Mouse (Mus musculus): ENCODE data around the gene Polr2c. TPM values are rescaled to one million over a fixed set of nuclear protein-coding genes. Genes with fewer than 3 reads are reported as not detected.

Polr2c gene
- polyA plus RNA-seq, 1 experiment: 98.3 TPM

- DNase-seq (ENCODE audit: low read depth): peak; percentile 97
- TF ChIP-seq CTCF (IDR thresholded peaks at IDR 0.05; ENCODE audit: borderline replicate concordance, extremely low read depth, insufficient read depth, insufficient read length): no peak
- TF ChIP-seq POLR2A (IDR thresholded peaks at IDR 0.05; ENCODE audit: borderline replicate concordance, extremely low read depth, insufficient read depth, insufficient read length, poor library complexity, severe bottlenecking): peak; percentile 28; the same call in 1 of the 2 replicates
Observed at GRCm38 (mm10) chr8:94871108-94871894, 14.1 kb downstream of the Polr2c start.

DNA sequence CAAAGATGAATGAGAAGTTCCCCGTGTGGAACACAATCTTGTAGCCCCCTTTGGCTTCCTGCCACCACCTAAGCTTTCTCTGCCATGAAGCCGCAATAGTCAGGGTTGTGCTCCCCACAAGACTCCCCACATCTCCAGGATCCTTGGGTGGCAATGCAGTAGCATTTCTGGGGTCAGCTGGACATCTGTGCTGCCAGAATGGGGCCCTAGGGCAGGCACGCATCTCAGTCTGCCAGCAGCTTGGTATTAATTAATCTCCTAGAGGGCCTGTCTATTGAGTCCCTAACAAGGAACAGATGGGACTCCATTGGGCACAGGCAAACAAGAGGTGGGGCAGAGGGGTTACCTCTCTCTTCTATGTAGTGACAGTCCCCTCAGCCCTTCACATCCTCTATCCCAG lies 14.9 kb downstream of the Polr2c start:
- DNase-seq (ENCODE audit: low read depth): peak; percentile 80
- TF ChIP-seq POLR2A (IDR thresholded peaks at IDR 0.05; ENCODE audit: borderline replicate concordance, extremely low read depth, insufficient read depth, insufficient read length, poor library complexity, severe bottlenecking) (no peak), CTCF (IDR thresholded peaks at IDR 0.05; ENCODE audit: borderline replicate concordance, extremely low read depth, insufficient read depth, insufficient read length) (no peak)

GRCm38 (mm10) chr8:94872576-94872975 lies 15.3 kb downstream of the Polr2c start:
- DNase-seq (ENCODE audit: low read depth): no peak
- no peak for TF ChIP-seq CTCF (IDR thresholded peaks at IDR 0.05; ENCODE audit: borderline replicate concordance, extremely low read depth, insufficient read depth, insufficient read length)
- TF ChIP-seq POLR2A (IDR thresholded peaks at IDR 0.05; ENCODE audit: borderline replicate concordance, extremely low read depth, insufficient read depth, insufficient read length, poor library complexity, severe bottlenecking): no peak

- TF ChIP-seq CTCF (IDR thresholded peaks at IDR 0.05; ENCODE audit: borderline replicate concordance, extremely low read depth, insufficient read depth, insufficient read length) (peak; percentile 91), POLR2A (IDR thresholded peaks at IDR 0.05; ENCODE audit: borderline replicate concordance, extremely low read depth, insufficient read depth, insufficient read length, poor library complexity, severe bottlenecking) (no peak)
- DNase-seq (ENCODE audit: low read depth): peak; percentile 71
Observed at GRCm38 (mm10) chr8:94874358-94874757, 17.1 kb downstream of the Polr2c start.

DNA sequence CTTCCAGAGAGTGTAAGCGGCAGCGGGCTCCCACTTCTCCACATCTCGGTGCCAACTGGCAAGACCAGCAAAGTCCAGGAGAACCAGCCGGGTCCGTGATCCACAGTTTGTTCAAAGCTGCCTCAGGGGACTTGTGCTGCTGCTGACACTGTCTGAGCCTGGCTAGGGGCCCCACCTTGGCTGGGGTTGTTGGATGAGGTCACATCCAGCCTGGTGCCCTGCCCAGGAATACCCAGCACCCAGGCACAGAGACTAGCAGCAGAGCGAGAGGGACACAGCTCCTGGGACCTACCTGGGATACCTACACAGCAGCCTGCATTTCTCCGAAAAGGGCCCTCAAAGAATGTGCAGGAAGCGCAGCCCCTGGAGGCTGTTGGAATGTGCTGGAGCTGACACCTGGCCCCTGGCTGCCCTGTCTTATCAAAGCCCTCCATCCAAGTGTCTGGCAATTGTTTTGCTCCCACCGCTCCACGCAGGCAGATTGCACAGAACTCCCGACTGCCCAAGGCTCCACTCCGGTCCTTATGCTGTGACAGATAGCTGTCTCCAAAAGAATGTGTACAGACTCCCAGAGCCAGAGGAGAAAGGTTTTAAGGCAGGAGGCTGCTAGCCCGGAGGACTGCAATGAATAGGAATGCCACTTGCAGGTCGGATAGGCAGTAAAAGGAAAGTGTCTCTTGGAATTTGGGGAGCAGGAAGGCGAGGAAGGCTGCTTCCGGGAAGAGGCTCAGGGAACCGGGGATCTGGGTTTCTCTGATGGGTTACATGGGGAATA lies 18.0 kb downstream of the Polr2c start:
- peak; percentile 46 for DNase-seq (ENCODE audit: low read depth)
- TF ChIP-seq POLR2A (IDR thresholded peaks at IDR 0.05; ENCODE audit: borderline replicate concordance, extremely low read depth, insufficient read depth, insufficient read length, poor library complexity, severe bottlenecking) (no peak), CTCF (IDR thresholded peaks at IDR 0.05; ENCODE audit: borderline replicate concordance, extremely low read depth, insufficient read depth, insufficient read length) (no peak)

GRCm38 (mm10) chr8:94875871-94876150 lies 18.6 kb downstream of the Polr2c start:
- no peak for DNase-seq (ENCODE audit: low read depth)
- TF ChIP-seq CTCF (IDR thresholded peaks at IDR 0.05; ENCODE audit: borderline replicate concordance, extremely low read depth, insufficient read depth, insufficient read length): no peak
- TF ChIP-seq POLR2A (IDR thresholded peaks at IDR 0.05; ENCODE audit: borderline replicate concordance, extremely low read depth, insufficient read depth, insufficient read length, poor library complexity, severe bottlenecking): no peak

GRCm38 (mm10) chr8:94876197-94876730 lies 19.0 kb downstream of the Polr2c start, which contains the start of gene Dok4:
Gene Dok4, minus strand, starts transcription at chr8:94876330.
- TF ChIP-seq CTCF (IDR thresholded peaks at IDR 0.05; ENCODE audit: borderline replicate concordance, extremely low read depth, insufficient read depth, insufficient read length) (no peak), POLR2A (IDR thresholded peaks at IDR 0.05; ENCODE audit: borderline replicate concordance, extremely low read depth, insufficient read depth, insufficient read length, poor library complexity, severe bottlenecking) (no peak)
- DNase-seq (ENCODE audit: low read depth): peak; percentile 88

GRCm38 (mm10) chr8:94876820-94877219 lies 19.6 kb downstream of the Polr2c start:
- no peak for DNase-seq (ENCODE audit: low read depth)
- TF ChIP-seq CTCF (IDR thresholded peaks at IDR 0.05; ENCODE audit: borderline replicate concordance, extremely low read depth, insufficient read depth, insufficient read length): no peak

- TF ChIP-seq CTCF (IDR thresholded peaks at IDR 0.05; ENCODE audit: borderline replicate concordance, extremely low read depth, insufficient read depth, insufficient read length) (no peak), POLR2A (IDR thresholded peaks at IDR 0.05; ENCODE audit: borderline replicate concordance, extremely low read depth, insufficient read depth, insufficient read length, poor library complexity, severe bottlenecking) (no peak)
- no peak for DNase-seq (ENCODE audit: low read depth)
Observed at GRCm38 (mm10) chr8:94880742-94881141, 23.5 kb downstream of the Polr2c start.

- TF ChIP-seq CTCF (IDR thresholded peaks at IDR 0.05; ENCODE audit: borderline replicate concordance, extremely low read depth, insufficient read depth, insufficient read length): no peak
- TF ChIP-seq POLR2A (IDR thresholded peaks at IDR 0.05; ENCODE audit: borderline replicate concordance, extremely low read depth, insufficient read depth, insufficient read length, poor library complexity, severe bottlenecking): no peak
- no peak for DNase-seq (ENCODE audit: low read depth)
Observed at GRCm38 (mm10) chr8:94888383-94889036, 31.3 kb downstream of the Polr2c start.

- no peak for DNase-seq (ENCODE audit: low read depth)
- no peak for TF ChIP-seq POLR2A (IDR thresholded peaks at IDR 0.05; ENCODE audit: borderline replicate concordance, extremely low read depth, insufficient read depth, insufficient read length, poor library complexity, severe bottlenecking)
- TF ChIP-seq CTCF (IDR thresholded peaks at IDR 0.05; ENCODE audit: borderline replicate concordance, extremely low read depth, insufficient read depth, insufficient read length): no peak
Observed at GRCm38 (mm10) chr8:94892917-94893316, 35.7 kb downstream of the Polr2c start.
